Mouse (Mus musculus) B cell, adult 67 days (primary cell): Measurements from ENCODE around the gene Sox3. TPM values are rescaled to one million over a fixed set of nuclear protein-coding genes. Genes with fewer than 3 reads are reported as not detected.

ENCODE experiments used
- total RNA-seq, 2 experiments: library from RNA; stranded (reverse); gene quantifications; 4 replicates each; pipeline ENCODE4 v1.2.4; 2023

Sox3 gene
- total RNA-seq = not detected

GRCm38 (mm10) chrX:60892801-60893681 is at the start of gene Sox3:
Gene Sox3, minus strand, starts transcription at chrX:60893430.

